Mouse (Mus musculus) olfactory bulb, adult 2 months (tissue): ENCODE data around the gene Sntb2.

ENCODE experiments used
- CTCF ChIP-seq: fragments of 200-500 bp; IDR thresholded peaks from 2 replicates; pipeline ENCODE4 v1.5.1; 2012; ENCODE audit warnings: low read depth, mild to moderate bottlenecking, low read length, moderate library complexity; ENCODE audit not compliant: insufficient read depth
- POLR2A ChIP-seq: fragments of 200-500 bp; IDR thresholded peaks from 2 replicates; pipeline ENCODE4 v1.6.1; 2012; ENCODE audit warnings: mild to moderate bottlenecking, low read depth, low read length, moderate library complexity; ENCODE audit not compliant: insufficient read depth

- TF ChIP-seq CTCF (no peak), POLR2A (no peak)
Observed at GRCm38 (mm10) chr8:106899473-106899872, 36.1 kb upstream of the Sntb2 start.
